Mouse (Mus musculus): Measurements from ENCODE around the gene Gna13.

DNA sequence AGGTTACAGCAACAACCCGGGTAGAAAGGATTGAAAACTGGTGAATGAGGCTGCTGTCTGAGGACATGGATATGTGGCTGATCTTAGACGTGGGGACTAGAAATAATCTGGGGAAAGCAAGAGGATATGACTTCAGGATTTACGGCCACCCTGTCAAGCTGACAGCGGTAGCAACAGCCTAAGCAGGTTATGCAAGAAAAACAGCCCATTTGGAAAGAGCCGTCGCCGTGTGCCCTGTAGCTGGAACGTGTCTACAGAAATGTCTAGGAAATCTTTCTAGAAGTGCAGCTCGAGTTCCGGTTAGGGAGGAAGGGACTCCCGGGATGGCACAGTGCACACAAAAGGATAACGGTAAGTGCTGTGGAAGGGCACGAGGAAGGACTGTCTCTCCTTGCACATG is 36.4 kb upstream of the Gna13 start:
- TF ChIP-seq CTCF (IDR thresholded peaks at IDR 0.05; ENCODE audit: low read depth, low read length) (no peak), EP300 (IDR thresholded peaks at IDR 0.05; ENCODE audit: insufficient read depth, low read depth, low read length) (no peak)
